Mouse (Mus musculus) brain, embryonic 14.5 days (tissue): Measurements from ENCODE around the gene Gm20422.

Source experiments
- CTCF ChIP-seq: fragments of 200-500 bp; IDR thresholded peaks from 2 replicates; pipeline ENCODE4 v1.5.1; 2012; ENCODE audit warnings: inconsistent platforms, mild to moderate bottlenecking, moderate library complexity, borderline replicate concordance; ENCODE audit not compliant: insufficient read depth, insufficient read length; ENCODE audit errors: extremely low read depth
- POLR2A ChIP-seq: fragments of 200-500 bp; IDR thresholded peaks from 2 replicates; pipeline ENCODE4 v1.6.1; 2012; ENCODE audit warnings: mild to moderate bottlenecking, inconsistent platforms, borderline replicate concordance; ENCODE audit not compliant: poor library complexity, insufficient read depth, insufficient read length, severe bottlenecking; ENCODE audit errors: extremely low read depth

GRCm38 (mm10) chr8:69789105-69789504 lies 14.4 kb upstream of the Gm20422 start:
- TF ChIP-seq POLR2A (no peak), CTCF (no peak)
